Mouse (Mus musculus) skeletal muscle tissue, adult 2 months (tissue): ENCODE measurements around the gene Def6.
"Not testable (repeated sequence)": the region's sequence is repeated elsewhere in the genome, so short reads cannot be mapped to it uniquely, and the experiment has no call there.

Source experiments
- DNase-seq: peaks from one replicate; pipeline ENCODE4 v3.0.0-alpha.2; 2012; ENCODE audit warnings: low read depth, low spot score

Def6 gene

DNA sequence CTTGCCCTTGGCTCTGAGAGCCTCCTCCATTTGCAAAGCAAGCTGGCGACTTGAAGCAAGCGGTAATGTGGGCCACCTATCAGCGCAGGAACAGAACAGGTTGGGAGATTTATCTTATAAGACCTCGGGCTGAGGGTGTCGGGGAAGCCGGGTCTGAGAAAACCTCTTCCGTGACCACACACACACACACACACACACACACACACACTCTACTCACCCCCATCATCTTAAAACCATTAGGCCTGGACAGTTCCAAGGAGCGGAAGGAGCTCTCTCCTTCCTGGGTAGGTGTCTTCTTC, 685 bp downstream of the Def6 start:
- no peak for DNase-seq

DNA sequence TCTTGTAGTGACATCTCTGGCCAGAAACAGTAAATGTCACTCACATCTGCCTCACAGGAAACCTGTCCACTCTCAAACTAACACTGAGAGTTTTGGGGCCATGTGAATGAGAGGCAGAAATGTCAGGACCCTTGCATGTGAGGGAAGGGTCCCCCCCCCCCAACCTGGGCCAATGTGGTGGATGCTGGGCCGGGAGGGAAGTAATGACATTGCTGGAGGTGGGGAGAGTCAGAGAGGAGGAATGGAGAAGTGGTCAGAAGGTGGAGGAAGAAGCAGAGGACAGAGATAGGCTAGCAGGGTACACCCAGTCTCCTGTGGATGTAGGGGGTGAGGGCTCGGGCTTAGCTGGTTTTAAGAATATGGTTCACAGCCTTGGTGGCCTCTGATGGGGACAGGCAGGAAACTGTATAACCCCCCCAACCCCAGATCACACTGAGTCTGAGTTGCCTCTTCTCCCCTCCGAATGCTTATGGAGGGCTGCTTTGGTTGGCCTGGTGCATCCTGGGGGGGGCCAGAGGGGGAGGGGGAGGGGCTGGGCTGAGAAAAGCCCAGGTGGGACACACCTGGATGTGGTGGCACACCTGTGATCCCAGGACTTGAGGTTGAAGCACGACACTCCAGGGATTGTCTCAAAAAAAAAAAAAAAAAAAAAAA, 2.0 kb downstream of the Def6 start:
- no peak for DNase-seq

DNA sequence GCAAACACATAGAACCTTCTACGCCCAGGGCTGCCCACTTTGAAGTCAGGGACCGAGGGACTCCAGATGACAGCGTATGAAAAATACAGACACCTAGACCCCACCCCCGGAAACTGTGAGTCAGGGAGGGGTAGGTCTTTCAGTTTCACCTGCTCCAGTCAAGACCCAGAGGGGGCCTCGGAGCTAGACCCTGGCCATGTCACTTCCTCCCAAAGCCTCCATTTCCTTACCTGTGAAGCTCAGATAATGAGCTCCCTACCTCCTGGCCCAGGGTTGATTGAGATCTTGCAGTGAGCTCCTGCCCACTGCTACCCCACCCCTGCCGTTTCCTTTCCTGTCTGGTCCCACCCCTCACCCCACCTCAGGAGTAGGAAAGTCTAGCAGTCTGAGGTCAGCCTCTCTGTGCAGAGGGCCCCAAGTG, 4.4 kb downstream of the Def6 start:
- DNase-seq, result no peak

DNA sequence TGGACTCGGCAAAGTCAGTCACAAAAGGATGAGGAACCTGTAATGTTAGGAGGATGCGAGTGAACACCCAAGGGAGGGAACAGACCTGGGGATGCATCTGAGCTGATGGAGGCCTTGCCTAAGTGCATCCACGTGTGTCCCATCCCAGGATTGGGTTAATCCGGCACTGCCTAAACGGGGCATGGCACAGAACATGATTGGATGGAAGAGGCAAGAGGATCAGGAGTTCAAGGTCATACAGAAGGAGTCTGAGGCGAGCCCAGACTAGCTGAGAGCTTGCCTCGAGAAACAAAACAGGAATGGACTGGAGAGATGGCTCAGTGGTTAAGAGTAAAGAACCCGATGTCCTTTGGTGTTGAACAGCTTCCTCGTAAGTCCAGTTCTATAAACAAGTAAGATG, 4.8 kb downstream of the Def6 start:
- no peak for DNase-seq

DNA sequence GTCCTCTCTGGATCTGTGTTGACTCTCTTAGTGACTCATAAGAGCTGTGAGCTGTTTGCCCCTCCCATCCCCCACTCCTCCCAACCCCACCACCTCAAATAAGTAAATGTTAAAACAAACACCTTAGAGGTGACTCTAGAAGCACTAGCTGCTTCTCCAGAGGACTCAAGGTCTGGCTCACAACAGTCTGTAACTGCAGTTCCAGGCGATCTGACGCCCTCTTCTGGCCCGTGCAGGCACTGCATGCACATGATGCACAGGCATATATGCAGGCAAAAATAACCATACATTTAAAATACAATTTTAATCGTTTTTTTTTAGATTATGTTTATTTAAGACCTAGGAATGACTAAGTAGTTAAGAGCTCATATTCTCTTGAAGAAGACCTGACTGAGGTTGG, 5.7 kb downstream of the Def6 start:
- no peak for DNase-seq

DNA sequence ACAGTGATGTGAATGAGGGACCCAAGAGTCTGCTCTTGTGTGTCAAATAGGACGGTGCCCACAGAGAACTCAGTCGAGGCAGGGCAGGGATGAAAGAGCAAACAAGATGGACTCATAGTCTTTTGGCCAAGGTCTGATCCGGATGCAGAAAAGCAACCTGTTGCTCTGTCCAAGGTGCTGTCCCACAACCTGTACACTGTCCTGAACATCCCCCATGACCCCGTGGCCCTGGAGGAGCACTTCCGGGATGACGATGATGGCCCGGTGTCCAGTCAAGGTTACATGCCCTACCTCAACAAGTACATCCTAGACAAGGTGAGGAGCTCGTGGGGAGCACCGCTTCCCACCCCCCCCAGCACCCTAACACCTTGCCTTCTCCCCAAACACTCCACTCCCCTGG, 9.2 kb downstream of the Def6 start:
- no peak for DNase-seq

DNA sequence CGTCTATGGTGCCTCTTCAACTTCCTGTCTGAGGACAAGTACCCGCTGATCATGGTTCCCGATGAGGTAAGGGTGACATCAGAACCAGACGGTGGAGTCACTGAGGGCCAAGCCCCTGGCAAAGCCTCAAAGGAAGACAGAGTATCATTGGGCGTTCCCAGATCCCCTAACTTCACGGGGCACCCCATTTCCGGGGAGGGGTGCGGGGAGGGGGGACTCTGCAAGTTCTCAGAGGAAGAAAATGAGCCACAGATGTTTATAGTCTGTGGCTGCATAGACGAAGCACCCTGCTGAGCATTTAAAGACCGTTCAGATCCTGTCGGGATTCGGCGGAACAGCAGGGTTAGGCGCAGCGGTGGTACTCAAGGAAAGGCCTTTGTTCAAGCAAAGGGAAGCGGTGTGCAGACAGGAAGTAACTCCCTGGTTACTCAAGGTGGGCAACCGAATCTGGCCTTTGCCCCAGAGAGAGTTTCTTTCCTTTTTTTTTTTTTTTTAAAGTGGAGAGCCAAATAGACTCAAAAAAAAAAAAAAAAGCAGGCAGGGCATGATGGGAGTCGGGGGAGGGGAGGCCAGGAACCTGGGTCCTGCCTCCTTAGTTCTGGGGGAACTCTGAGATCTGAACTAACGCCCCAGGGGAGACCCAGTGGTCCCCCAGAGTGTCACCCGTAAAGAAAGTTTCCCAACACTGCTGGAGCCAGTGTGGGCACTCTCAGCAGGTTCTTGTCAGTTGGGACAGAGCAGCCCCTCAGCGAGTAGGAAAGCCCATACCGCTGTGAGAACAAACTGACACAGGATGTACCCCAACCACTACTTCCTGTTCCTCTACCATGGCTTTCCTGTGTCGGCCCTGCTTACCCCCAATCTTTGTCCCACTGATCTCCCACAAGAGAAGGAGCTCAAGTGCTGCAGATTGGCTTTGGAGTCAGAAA, 10.4 kb downstream of the Def6 start:
- DNase-seq, result no peak

DNA sequence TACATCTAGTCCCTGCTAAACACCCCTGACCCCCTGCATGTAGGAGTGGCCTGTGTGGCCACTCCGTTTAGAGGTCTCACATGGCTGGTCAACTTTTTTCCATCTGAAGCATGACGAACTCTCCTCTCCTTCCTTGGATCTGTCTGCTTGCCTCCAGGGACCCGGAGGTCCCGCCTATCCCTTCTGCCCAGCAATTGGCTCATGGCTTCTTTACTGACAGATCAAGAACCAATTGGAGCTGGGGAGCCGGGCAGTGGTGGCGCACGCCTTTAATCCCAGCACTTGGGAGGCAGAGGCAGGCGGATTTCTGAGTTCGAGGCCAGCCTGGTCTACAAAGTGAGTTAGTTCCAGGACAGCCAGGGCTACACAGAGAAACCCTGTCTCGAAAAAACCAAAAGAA, 14.9 kb downstream of the Def6 start:
- DNase-seq, result not testable (repeated sequence)

DNA sequence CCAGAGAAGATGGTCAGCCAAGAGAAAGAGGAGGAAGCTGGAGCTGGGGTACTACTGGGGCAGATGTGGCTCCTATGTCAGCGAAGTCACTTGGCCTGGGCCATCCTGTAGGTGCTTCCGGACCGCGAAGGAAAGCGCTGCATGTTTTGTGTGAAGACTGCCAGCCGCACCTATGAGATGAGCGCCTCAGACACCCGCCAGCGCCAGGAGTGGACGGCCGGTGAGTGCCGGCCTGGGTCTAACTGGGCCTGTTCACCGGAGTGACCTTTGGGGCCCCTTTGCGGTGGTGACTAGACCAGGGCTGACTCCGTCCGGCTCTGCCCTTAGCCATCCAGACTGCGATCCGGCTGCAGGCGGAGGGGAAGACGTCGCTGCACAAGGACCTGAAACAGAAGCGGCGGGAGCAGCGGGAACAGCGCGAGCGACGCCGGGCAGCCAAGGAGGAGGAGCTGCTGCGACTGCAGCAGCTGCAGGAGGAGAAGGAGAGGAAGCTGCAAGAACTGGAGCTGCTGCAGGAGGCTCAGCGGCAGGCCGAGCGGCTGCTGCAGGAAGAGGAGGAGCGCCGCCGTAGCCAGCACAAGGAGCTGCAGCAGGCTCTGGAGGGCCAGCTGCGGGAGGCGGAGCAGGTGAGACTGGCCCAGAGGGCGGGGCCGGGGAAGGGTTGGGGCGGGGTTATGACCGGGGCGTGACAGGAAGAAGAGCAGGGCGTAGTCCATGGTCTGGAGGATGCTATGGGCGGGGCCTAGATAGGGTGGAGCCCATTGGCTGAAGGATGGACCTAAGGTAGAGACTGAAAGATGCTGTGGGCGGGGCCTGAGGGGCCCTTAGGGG, 16.2 kb downstream of the Def6 start:
- DNase-seq, result peak; percentile 91

DNA sequence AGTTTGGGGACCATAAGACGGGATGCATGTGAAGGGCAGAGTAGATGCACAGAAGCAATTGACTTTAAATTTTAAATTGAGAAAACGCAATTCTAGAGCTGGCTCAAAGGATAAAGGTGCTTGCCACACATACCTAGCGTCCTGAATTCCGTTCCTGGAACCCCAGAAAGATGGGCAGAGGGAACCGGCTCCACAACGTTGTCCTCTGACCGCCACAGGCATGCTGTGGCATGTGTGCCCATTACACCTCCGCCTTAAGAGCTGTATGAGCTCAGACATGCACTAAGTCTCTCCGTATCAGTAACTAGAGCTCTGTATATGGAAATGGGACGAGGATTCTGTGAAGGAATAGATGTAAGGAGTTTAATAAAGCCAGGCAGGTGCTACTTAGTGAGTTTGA, 17.0 kb downstream of the Def6 start:
- DNase-seq, result no peak

DNA sequence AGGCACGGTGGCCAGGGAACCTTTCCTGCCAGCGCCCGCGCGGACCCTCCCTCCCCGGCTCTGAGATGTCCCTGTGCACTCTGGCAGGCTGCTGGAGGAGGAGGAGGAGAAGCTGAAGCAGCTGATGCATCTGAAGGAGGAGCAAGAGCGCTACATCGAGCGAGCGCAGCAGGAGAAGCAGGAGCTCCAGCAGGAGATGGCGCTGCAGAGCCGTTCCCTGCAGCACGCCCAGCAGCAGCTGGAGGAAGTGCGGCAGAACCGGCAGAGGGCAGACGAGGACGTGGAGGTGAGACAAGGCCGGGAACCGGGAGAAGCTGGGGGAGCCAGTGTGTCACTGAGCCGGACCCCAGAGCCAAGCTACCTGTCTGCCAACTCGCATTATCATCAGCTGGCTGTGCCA, 18.4 kb downstream of the Def6 start:
- DNase-seq, result peak; percentile 89

DNA sequence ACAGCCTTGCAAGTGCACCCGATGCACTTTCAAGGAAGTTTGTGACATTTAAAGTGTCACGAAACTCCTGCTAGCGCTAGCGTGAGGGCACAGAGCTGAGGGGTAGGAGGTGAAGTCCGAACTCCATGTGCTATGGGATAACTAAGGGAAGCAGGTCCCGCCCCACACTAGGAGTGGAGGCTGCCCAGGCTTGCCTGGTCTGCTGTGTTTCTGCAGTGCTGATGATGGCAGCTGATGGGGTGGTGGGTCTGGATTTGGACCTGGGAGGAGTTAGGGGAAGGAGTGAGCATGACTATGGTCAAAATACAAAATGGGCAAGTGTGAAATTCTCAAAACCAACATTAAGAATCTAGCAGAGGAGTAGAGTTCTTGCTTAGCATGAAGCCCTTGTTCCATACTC, 22.9 kb downstream of the Def6 start:
- no peak for DNase-seq

DNA sequence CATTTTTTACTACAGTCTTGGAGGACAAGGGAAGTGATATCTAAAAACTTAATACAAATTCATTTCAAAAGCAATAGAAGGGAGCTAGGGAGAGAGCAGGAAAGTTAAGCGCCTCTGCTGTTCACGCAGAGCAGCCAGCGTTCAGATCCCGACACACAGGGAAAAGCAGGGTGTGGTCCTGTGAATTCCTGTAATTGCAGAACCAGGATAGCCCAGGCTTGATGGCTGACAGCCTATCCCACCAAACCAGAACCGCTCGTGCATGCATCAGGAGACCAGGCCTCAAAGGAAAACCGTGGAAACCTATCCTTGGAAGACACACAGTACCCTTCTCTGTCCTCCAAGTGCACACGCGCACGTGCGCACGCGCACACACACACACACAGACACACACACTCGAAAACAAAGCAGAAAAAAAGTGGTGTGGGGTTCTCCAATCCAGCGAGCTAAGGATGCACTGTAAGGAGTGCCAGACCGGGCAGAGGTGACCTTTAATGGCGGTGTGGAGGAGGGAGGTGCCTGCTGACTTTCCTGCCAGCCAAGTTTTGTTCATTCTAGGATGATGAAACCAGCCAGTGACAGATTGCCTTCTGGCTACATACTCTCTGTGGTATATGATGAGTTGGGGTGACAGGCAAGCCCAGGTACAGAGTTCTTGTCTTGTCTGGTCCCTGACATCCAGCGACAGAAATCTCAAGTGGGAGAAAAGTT, 23.6 kb downstream of the Def6 start:
- no peak for DNase-seq

DNA sequence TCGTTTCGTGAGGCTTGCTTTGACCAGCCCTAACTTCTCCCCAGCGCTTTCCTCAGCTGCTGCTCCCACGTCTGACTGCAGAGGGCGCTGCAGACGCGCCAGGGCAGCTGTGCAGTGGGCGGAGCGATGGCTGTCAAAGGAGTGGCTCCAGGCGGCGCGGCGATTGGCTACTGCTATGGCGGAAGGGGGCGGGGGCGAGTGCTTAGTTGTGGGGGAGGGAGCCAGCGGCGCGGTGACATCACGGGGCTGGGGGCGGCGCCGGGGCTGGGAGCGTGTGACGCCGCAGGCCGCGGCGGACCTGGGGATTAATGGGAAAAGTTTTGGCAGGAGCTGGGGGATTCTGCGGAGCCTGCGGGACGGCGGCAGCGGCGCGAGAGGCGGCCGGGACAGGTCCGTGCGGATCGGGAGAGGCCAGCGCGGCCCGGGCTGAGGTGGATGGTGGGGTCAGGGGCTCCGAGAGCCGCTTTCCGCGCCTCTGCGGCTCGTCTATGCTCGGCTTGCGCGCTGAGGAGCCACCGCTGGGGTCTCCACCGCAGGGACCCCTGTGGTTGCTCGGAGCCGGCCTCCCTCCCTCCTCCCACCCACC, 25.0 kb downstream of the Def6 start, which contains the start of gene Ppard:
TSS of gene Ppard (plus strand) at position 226 of the 586 bp plus-strand sequence.
- peak; percentile 98 for DNase-seq

DNA sequence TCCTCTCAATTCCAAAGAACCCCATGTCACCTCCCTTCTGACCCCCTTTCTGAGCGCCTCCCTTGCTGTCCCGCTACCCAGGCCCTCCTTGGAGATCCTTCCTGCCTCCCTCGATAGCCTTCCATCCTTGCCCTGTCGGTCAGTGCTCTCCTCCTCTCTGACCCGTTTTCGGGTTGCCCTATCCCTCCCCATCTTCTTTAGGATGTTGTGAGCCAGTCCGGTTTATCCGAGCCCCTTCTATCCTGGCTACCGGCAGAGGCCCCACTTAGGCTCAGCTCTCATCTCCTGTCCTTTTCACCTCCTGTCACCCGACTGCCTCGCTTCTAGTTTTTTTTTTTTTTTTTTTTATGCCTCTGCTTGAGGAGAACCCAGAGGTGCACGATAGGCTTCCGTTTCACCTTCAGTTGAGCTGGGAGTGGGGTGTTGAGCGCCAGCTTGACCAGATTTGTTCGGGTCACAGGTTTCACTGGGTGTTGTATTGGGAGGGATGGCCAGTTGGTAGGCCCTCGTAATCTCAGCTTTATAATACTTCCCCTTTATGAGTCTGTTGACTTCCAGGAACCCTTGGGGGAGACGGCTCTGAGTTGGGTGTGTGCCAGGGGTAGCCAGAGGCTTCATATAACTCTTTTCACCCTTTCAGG, 25.6 kb downstream of the Def6 start:
- DNase-seq, result peak; percentile 48

DNA sequence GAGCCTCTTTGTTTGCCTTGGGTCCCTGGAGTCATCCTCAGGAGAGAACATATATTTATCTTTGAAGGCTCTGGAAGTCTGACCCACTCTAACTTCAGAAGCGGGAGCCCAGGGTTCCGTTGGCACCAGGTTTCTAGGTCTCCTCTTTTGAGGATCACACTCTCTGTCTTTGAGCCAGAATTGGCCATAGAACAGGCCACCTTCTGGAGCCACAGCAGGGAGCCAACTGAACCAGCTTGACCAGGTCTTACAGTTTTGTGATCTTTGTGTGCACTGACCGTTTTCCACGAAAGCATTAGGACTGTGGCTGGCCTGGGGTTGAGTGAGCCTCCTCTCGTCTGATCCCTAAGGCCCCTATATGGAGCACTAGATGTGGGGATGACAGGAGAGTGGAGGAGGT, 27.1 kb downstream of the Def6 start:
- DNase-seq, result no peak

DNA sequence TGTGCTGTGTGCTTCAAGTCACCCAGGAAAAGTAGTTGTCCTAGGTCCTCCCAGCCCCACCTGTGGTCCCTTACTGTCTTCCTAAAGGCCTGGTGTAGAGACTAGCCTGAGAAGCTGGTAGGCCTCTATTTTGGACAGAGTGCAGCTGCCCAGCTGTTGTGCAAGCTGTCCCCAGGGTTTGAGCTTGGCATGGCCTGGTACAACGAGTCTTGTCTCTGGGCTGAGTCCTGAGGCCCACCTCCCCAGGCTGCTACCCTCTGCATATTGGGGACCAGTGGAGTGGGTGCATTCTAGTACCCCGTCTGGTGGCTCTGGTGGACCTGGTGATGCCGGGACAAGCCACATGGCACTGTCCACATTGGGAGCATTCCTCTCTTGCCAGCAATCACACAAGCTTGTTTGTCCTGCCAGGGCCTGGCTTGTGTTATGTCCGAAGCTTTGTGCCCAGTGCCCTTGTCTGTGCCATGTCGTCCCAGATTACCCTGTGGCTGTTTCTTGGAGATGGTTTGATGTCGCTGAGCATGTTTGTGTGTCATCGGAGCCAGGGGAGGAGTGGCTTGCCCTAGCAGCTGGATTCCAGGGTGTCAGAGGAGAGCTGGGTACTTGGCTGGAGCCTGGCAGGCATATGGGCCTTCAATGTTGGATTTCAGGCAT, 28.5 kb downstream of the Def6 start:
- DNase-seq, result peak; percentile 90

DNA sequence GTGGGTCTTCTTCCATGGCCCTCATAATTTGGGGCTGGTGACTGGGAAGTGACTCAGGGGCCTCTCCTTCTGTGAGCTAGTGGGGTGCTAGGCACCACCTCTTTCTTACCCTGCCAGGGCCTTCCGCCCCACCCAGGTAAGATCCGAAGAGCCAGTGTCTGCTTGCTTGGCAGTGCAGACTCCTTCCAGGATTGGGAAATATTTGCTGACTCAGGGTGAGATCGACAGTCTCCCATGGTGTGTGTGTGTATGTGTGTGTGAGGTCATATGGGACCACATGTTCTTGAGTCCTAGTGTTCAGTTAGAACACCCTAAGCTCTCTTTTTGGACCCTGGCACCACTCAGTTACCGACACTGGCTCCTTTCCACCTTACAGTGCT, 29.0 kb downstream of the Def6 start:
- peak; percentile 58 for DNase-seq

DNA sequence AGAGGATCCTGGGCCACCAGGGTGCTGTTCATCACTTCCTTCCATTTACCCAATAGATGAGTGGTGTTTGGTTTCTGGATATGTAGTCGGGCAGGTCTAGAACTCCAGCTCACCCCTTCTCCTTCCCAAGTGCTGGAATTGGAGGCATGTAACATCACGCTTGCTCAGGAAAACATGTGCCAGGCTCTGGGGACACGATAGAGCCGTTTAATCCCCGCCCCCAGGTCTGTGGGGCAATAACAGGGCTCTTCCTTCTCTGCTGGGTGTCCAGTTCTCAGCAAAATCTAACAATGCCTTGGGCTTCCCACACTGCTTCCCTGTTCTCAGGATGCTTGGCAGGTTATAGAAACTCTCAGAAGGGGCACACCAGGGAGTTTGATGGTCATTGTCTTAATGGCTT, 29.8 kb downstream of the Def6 start:
- no peak for DNase-seq

DNA sequence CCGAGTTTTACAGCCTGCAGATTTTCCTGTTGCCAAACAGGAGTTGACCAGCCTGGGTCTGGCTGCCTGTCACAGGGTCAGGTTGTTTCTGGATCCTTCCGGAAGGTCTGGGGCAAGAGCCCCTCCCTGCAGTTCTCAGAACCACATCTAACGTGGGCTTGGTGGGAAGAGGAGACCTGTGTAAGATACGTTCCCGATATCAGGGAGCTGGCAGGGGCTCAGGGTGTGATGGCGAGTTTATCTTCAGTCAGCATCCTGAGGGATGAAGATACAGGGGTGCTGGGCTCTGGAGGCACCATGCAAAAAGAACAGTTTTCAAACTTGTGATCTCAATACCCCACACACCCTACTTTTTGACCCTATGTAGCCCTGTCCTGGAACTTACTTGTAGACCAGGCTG, 30.3 kb downstream of the Def6 start:
- no peak for DNase-seq
